Mouse (Mus musculus) forebrain, embryonic 12.5 days (tissue): Measurements from ENCODE around the gene Atl2. TPM values are rescaled to one million over a fixed set of nuclear protein-coding genes. Genes with fewer than 3 reads are reported as not detected.

Experiments
- ATAC-seq: fragments of 200-750 bp; cut with Nextera tagmentation; 2 replicates; pipeline ENCODE4 v1.8.0; 2017; ENCODE audit warnings: moderate TSS enrichment; ENCODE audit not compliant: low FRiP score
- H3K27ac ChIP-seq: fragments of 300-500 bp; sonication (generic); 2 replicates; pipeline ENCODE4 v1.5.1; 2016; ENCODE audit warnings: mild to moderate bottlenecking
- H3K27me3 ChIP-seq: fragments of 300-500 bp; sonication (generic); 2 replicates; pipeline ENCODE4 v1.6.1; 2016; ENCODE audit warnings: mild to moderate bottlenecking
- H3K36me3 ChIP-seq: fragments of 300-500 bp; sonication (generic); replicated peaks from 2 replicates; pipeline ENCODE4 v1.6.1; 2016; ENCODE audit warnings: mild to moderate bottlenecking
- H3K4me1 ChIP-seq: fragments of 300-500 bp; sonication (generic); 2 replicates; pipeline ENCODE4 v1.6.1; 2016
- H3K4me2 ChIP-seq: fragments of 300-500 bp; sonication (generic); 2 replicates; pipeline ENCODE4 v1.6.1; 2016; ENCODE audit warnings: mild to moderate bottlenecking, moderate library complexity
- H3K4me3 ChIP-seq: fragments of 300-500 bp; sonication (generic); replicated peaks from 2 replicates; pipeline ENCODE4 v1.5.1; 2016; ENCODE audit warnings: mild to moderate bottlenecking
- H3K9ac ChIP-seq: fragments of 300-500 bp; sonication (generic); 2 replicates; pipeline ENCODE4 v1.6.1; 2016; ENCODE audit warnings: mild to moderate bottlenecking
- H3K9me3 ChIP-seq: fragments of 300-500 bp; sonication (generic); 2 replicates; pipeline ENCODE4 v1.6.1; 2016
- WGBS: fragments of 180-500 bp; shearing (Covaris S2); methylation state at CpG from one replicate; pipeline ENCODE4 v1.1.7; 2016; 5-methylcytosine and 5-hydroxymethylcytosine counted together
- polyA plus RNA-seq: library from polyadenylated mRNA; unstranded; fragments of >200 nt; fragmentation: Nextera tagmentation; extraction: Ambion mirVana; gene quantifications from 2 replicates; pipeline ENCODE4 v1.2.1, GENCODE M21; 2016

The Atl2 gene
- polyA plus RNA-seq, 1 experiment from 2014 or later: 38.1 TPM

DNA sequence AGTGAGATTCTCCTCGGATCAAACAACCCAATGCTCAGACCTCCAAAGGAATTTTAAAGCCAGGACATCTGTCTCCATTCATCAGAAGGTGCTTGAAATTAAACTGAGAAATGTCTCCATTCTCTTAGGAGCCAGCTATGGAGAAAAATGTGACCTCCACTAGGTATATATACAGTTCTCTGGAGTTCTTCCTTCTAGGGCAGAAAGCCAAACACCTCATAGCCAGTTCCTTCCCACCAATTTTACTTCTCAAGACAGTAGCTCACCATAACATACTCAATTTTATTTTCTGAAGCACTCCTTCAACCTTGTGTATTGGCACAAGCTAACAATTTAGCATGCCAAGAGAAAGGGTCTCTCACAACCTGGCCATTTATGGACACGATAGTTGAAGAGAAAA, 91.2 kb downstream of the Atl2 start:
- ATAC-seq: no peak
- H3K36me3 ChIP-seq: no peaks in the 10 kb centered on the region
- no peak overlapping the region for H3K4me2 ChIP-seq
- H3K9ac ChIP-seq: no peak overlapping the region
- no peak overlapping the region for H3K27ac ChIP-seq
- H3K4me3 ChIP-seq: no peak overlapping the region
- WGBS: 79% methylated on average over 2 of the region's 2 CpGs
- H3K27me3 ChIP-seq: peaks cover 5% of the 10 kb centered on the region; the same call in 1 of the 2 replicates
- no peaks in the 10 kb centered on the region; the same call in 1 of the 2 replicates for H3K4me1 ChIP-seq
- H3K9me3 ChIP-seq: no peaks in the 10 kb centered on the region

- no peak overlapping the region for H3K4me2 ChIP-seq
- no peaks in the 10 kb centered on the region for H3K36me3 ChIP-seq
- 85% methylated on average over 7 of the region's 7 CpGs for WGBS
- ATAC-seq: no peak
- H3K27me3 ChIP-seq: no peaks in the 10 kb centered on the region
- H3K27ac ChIP-seq: no peak overlapping the region
- H3K4me3 ChIP-seq: no peak overlapping the region
- H3K9ac ChIP-seq: no peak overlapping the region
- H3K9me3 ChIP-seq: no peaks in the 10 kb centered on the region
- H3K4me1 ChIP-seq: no peaks in the 10 kb centered on the region
Observed at GRCm38 (mm10) chr17:79802056-79802455, 93.9 kb downstream of the Atl2 start.

DNA sequence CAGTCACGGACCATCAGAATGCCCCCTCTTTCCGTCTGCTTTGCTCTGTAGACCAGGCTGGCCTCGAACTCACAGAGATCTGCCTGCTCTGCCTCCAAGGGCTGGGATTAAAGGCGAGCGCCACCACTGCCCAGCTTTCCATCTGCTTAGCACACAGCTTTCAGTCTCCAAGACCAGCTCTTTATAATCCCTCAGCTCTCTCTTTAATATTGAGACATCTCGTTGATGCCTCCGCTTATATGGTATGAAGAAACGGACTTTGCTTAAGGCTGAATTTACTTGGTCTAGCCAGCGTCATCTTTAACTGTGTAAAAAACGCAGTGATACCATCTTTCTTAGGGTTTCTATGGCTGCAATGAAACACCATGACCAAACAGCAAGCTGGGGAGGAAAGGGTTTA, 97.1 kb downstream of the Atl2 start:
- no peaks in the 10 kb centered on the region for H3K27me3 ChIP-seq
- H3K36me3 ChIP-seq: no peaks in the 10 kb centered on the region
- H3K9ac ChIP-seq: no peak overlapping the region
- no peak overlapping the region for H3K4me3 ChIP-seq
- H3K4me2 ChIP-seq: no peak overlapping the region
- WGBS: 95% methylated on average over 10 of the region's 10 CpGs
- no peaks in the 10 kb centered on the region for H3K9me3 ChIP-seq
- ATAC-seq: no peak
- no peak overlapping the region for H3K27ac ChIP-seq
- H3K4me1 ChIP-seq: no peaks in the 10 kb centered on the region

Other genes with a start within 250 kb of the Atl2 start
- gene Cyp1b1, start 181.1 kb downstream of the Atl2 start, polyA plus RNA-seq: 3.5 and 3.9 TPM in 2 replicates
- 126 and 130 TPM in 2 replicates for gene Hnrnpll, start 166.2 kb upstream of the Atl2 start, polyA plus RNA-seq
- 9.6 and 12.3 TPM in 2 replicates for gene Galm, start 231.3 kb upstream of the Atl2 start, polyA plus RNA-seq